Mouse (Mus musculus) Patski (cell line): ENCODE results near the gene Sema4a. TPM values are rescaled to one million over a fixed set of nuclear protein-coding genes. Genes with fewer than 3 reads are reported as not detected.

Experiments used
- ATAC-seq: fragments of 100-300 bp; one replicate; pipeline ENCODE4 v1.8.0; 2021
- CTCF ChIA-PET: fragments of 350-600 bp; sonication (Branson Sonifier 250); formaldehyde crosslinking; loops from one replicate; lab custom pipeline; 2022; ENCODE audit warnings: inconsistent platforms; lab: Charles Lee
- POLR2A ChIA-PET: fragments of 350-600 bp; sonication (Branson Sonifier 250); formaldehyde crosslinking; loops from one replicate; lab custom pipeline; 2022; ENCODE audit warnings: antibody characterized with exemption, inconsistent platforms; lab: Charles Lee
- DNase-seq: peaks from one replicate; pipeline ENCODE4 v3.0.0-alpha.2; 2011; ENCODE audit warnings: low read depth, low spot score
- H3K27me3 ChIP-seq: fragments of 371-371 bp; one replicate; pipeline ENCODE4 v1.5.1; 2021
- CTCF ChIP-seq: fragments of 100-300 bp; IDR thresholded peaks from one replicate; pipeline ENCODE4 v1.5.1; 2021
- in situ Hi-C: fragments of 300-500 bp; cut with MboI; formaldehyde crosslinking; loops from 3 replicates; pipeline ENCODE4 v1.11.1; 2018; ENCODE audit warnings: low pct_unique_long_range_greater_than_20kb, mixed read lengths
- polyA plus RNA-seq: library from polyadenylated mRNA; unstranded; gene quantifications from one replicate; pipeline ENCODE4 v1.2.3, GENCODE M21; 2021

Gene Sema4a
- 6.6 TPM for polyA plus RNA-seq

GRCm38 (mm10) chr3:88460983-88461696, at the start of gene Sema4a:
TSS of gene Sema4a (minus strand) at chr3:88461182.
- ATAC-seq (peak; percentile 23), DNase-seq (no peak)
- H3K27me3 ChIP-seq: no peaks in the 10 kb centered on the region
- in situ Hi-C loops: no loop called here
- no peak for TF ChIP-seq CTCF
- ChIA-PET CTCF (interaction anchor here (1.0 to 1.9 kb wide), 4 partner anchors 21 to 54 kb away, joined by 3 to 13 read pairs (median 4); partner anchors contain the start of gene Pmf1), POLR2A (interaction anchor here (1.2 kb wide), 1 partner anchor 9 kb away, joined by 3 read pairs; no protein-coding TSS in a partner anchor)

- ChIA-PET POLR2A (interaction anchor here (0.6 to 2.6 kb wide), 10 partner anchors 8 to 51 kb away, joined by 3 to 9 read pairs (median 3); no protein-coding TSS in a partner anchor), CTCF (interaction anchor here (0.7 to 23.7 kb wide), 6 partner anchors 9 to 103 kb away, joined by 3 to 484 read pairs (median 4); no protein-coding TSS in a partner anchor)
- ATAC-seq: peak; percentile 84
- TF ChIP-seq CTCF: no peak
- peak; percentile 94 for DNase-seq
- in situ Hi-C loops: no loop called here
- H3K27me3 ChIP-seq: no peaks in the 10 kb centered on the region
Measured at GRCm38 (mm10) chr3:88509692-88510420, 48.9 kb upstream of the Sema4a start, which contains the start of gene Lmna. TSS of gene Lmna (minus strand) at chr3:88509956.

DNA sequence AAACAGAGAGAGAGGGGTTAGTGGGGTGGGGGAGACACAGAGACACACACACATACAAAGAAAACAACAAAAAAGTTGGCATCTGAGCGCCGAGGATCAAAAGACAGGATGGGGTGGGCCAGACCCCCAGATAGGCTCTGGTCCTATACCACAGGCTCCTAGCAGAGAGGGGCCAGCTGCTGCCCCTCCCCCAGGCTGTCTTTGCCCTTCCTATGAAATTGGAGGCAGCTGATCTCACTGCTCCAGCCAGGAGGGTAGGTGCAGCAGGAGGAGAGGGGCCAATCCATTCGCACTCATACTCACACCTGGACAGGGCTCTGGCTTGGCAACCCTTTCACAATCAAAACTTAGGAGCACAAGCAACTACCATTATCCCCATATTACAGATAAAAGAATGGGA, 48.3 kb upstream of the Sema4a start:
- ATAC-seq (no peak), DNase-seq (no peak)
- in situ Hi-C loops: no loop called here
- POLR2A ChIA-PET: interaction anchor here (0.6 to 2.6 kb wide), 6 partner anchors 11 to 51 kb away, joined by 3 to 9 read pairs (median 4); no protein-coding TSS in a partner anchor
- no peaks in the 10 kb centered on the region for H3K27me3 ChIP-seq
- TF ChIP-seq CTCF: no peak
- CTCF ChIA-PET: interaction anchor here (0.7 to 23.7 kb wide), 5 partner anchors 9 to 102 kb away, joined by 3 to 484 read pairs (median 5); no protein-coding TSS in a partner anchor

DNA sequence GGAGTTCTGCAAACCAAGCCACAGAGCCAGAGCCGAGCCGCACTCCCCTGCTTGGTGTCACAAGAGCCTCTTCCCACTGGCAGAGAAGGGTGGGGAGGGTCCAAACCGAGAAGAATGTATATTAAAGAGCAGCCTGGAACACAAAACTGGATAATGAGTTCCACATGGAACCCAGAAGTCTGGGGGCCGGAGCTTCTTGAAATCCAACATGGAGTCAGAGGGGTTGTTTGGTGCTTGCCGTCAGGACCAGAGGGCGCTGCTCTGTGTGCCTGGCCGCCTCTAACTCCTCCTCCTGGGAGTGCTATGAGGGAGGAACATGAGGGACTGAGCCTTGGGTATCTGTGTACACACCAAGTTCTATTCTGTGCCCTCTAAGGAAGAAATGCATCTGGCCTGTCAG, 44.8 kb upstream of the Sema4a start:
- H3K27me3 ChIP-seq: no peaks in the 10 kb centered on the region
- POLR2A ChIA-PET: no interaction called here
- no peak for TF ChIP-seq CTCF
- CTCF ChIA-PET: interaction anchor here (0.7 to 9.3 kb wide), 5 partner anchors 10 to 98 kb away, joined by 3 to 111 read pairs (median 6); no protein-coding TSS in a partner anchor
- DNase-seq: no peak
- no peak for ATAC-seq
- in situ Hi-C loops: no loop called here

- ChIA-PET POLR2A (no interaction called here), CTCF (interaction anchor here (9.3 kb wide), 1 partner anchor 18 kb away, joined by 111 read pairs; no protein-coding TSS in a partner anchor)
- in situ Hi-C loops: no loop called here
- H3K27me3 ChIP-seq: no peaks in the 10 kb centered on the region
- DNase-seq (no peak), ATAC-seq (no peak)
- no peak for TF ChIP-seq CTCF
Measured at GRCm38 (mm10) chr3:88505081-88505480, 44.1 kb upstream of the Sema4a start.

- TF ChIP-seq CTCF: no peak
- DNase-seq (no peak), ATAC-seq (no peak)
- CTCF ChIA-PET: interaction anchor here (1.5 to 9.3 kb wide), 3 partner anchors 15 to 18 kb away, joined by 4 to 111 read pairs (median 5); no protein-coding TSS in a partner anchor
- POLR2A ChIA-PET: interaction anchor here (1.0 to 6.0 kb wide), 9 partner anchors 8 to 127 kb away, joined by 3 to 75 read pairs (median 9); no protein-coding TSS in a partner anchor
- in situ Hi-C loops: no loop called here
- no peaks in the 10 kb centered on the region for H3K27me3 ChIP-seq
Measured at GRCm38 (mm10) chr3:88503881-88504746, 43.1 kb upstream of the Sema4a start.

DNA sequence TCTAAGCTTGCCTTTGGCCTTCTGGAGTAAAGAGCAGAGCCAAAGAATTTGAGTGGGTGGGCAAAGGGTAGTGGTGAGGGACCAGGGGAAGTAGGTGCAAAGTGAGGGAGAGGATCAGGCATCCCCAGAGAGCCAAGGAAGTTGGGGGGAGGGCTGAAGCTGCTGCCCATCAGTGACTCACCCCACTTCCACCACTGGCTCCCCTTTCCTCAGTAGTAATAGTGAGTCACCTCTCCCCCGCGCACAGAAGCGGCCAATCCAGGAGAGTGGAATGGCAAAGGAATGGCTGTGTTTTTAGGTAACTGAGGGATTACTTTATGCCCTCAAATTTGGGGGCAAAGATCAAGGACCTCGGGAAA, 42.5 kb upstream of the Sema4a start:
- TF ChIP-seq CTCF: no peak
- DNase-seq (no peak), ATAC-seq (peak; percentile 90)
- H3K27me3 ChIP-seq: no peaks in the 10 kb centered on the region
- POLR2A ChIA-PET: interaction anchor here (1.0 to 6.0 kb wide), 10 partner anchors 8 to 127 kb away, joined by 3 to 75 read pairs (median 8); no protein-coding TSS in a partner anchor
- CTCF ChIA-PET: interaction anchor here (1.5 to 9.3 kb wide), 3 partner anchors 16 to 19 kb away, joined by 4 to 111 read pairs (median 5); no protein-coding TSS in a partner anchor
- in situ Hi-C loops: no loop called here

DNA sequence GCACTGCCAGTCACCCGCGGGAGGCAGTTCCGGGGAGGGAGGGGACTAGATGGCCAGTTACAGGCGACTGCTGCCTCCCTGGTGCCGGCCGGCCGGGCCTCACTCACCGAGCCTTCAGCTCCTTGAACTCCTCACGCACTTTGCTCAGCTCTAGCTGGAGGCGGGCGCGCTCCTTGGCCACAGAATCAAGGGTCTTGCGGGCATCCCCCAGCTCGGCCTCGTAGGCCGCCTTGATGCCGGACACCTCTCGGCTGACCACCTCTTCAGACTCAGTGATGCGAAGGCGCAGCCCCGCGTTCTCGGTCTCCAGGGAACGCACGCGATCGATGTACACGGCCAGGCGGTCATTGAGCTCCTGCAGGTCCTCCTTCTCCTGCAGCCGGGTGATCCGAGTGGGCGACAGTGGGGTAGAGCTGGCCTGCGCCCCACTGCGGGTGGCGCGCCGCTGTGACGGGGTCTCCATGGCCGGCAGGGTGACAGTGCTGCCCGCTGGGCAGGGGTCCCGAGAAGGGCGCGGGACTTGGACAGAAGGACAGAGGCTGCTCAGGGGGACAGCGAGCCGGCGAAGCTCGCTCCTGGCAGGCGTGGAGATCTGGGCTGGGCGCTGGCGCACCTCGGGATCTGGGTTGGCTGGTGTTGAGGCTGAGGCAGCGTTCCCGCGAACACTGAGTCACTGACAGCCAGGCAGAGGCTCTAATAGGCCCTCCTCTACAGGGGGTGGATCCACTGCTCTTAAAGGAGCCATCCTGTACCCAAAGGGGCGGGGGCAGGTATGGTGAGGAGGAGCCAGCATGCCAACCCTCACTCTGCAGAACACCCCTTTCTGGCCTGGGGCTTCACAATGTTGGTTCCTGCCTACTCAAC, 41.9 kb upstream of the Sema4a start:
- no peak for TF ChIP-seq CTCF
- CTCF ChIA-PET: interaction anchor here (1.5 to 9.3 kb wide), 5 partner anchors 12 to 19 kb away, joined by 4 to 111 read pairs (median 6); no protein-coding TSS in a partner anchor
- no peaks in the 10 kb centered on the region for H3K27me3 ChIP-seq
- POLR2A ChIA-PET: interaction anchor here (0.6 to 6.0 kb wide), 13 partner anchors 8 to 128 kb away, joined by 3 to 75 read pairs (median 8); no protein-coding TSS in a partner anchor
- in situ Hi-C loops: no loop called here
- peak; percentile 99 for DNase-seq
- peak; percentile 90 for ATAC-seq
